Mouse (Mus musculus): ENCODE measurements at regions not wholly inside any gene's neighbourhood (a gene's known extent, or its start where the extent isn't known, plus 50 kb on each side); places are given as distances from the start of the nearest gene placed in this dataset.
"Not testable (repeated sequence)": the region's sequence is repeated elsewhere in the genome, so short reads cannot be mapped to it uniquely, and the experiment has no call there.

- Histone ChIP-seq H3K4me2 (replicated peaks; ENCODE audit: low read depth, low read length) (no peak overlapping the region), H3K4me1 (replicated peaks; ENCODE audit: control insufficient read depth, insufficient read depth, low read length) (no peaks in the 10 kb centered on the region), H3K27me3 (ENCODE audit: control insufficient read depth, insufficient read depth, low read length) (no peaks in the 10 kb centered on the region), H3K4me3 (ENCODE audit: low read depth, low read length) (no peak overlapping the region), H3K27ac (ENCODE audit: low read depth, low read length) (no peak overlapping the region), H3K9ac (ENCODE audit: low read depth, low read length) (no peak overlapping the region), H3K36me3 (ENCODE audit: control insufficient read depth, insufficient read depth, low read length) (no peaks in the 10 kb centered on the region), H3K9me3 (ENCODE audit: control insufficient read depth, low read length) (no peaks in the 10 kb centered on the region)
- 78% methylated on average over 4 of the region's 4 CpGs for WGBS
- DNase-seq (ENCODE audit: low spot score) (no peak), ATAC-seq (ENCODE audit: low FRiP score) (no peak)
Measured at GRCm38 (mm10) chr6:100406504-100406903, 119.2 kb upstream of the Rybp start.

- no peak for ATAC-seq (ENCODE audit: low FRiP score)
- no peak for DNase-seq (ENCODE audit: low spot score)
- Histone ChIP-seq H3K27ac (ENCODE audit: low read depth, low read length) (no peak overlapping the region), H3K9ac (ENCODE audit: low read depth, low read length) (no peak overlapping the region), H3K27me3 (ENCODE audit: control insufficient read depth, insufficient read depth, low read length) (no peaks in the 10 kb centered on the region), H3K4me1 (replicated peaks; ENCODE audit: control insufficient read depth, insufficient read depth, low read length) (no peaks in the 10 kb centered on the region), H3K36me3 (ENCODE audit: control insufficient read depth, insufficient read depth, low read length) (no peaks in the 10 kb centered on the region), H3K4me2 (replicated peaks; ENCODE audit: low read depth, low read length) (no peak overlapping the region), H3K9me3 (ENCODE audit: control insufficient read depth, low read length) (no peaks in the 10 kb centered on the region), H3K4me3 (ENCODE audit: low read depth, low read length) (no peak overlapping the region)
- WGBS = 84% methylated on average over 3 of the region's 3 CpGs
Measured at GRCm38 (mm10) chr6:100404161-100404560, 116.9 kb upstream of the Rybp start.

- Histone ChIP-seq H3K4me2 (replicated peaks; ENCODE audit: low read depth, low read length) (no peak overlapping the region), H3K27ac (ENCODE audit: low read depth, low read length) (no peak overlapping the region), H3K4me3 (ENCODE audit: low read depth, low read length) (no peak overlapping the region), H3K9me3 (ENCODE audit: control insufficient read depth, low read length) (no peaks in the 10 kb centered on the region), H3K36me3 (ENCODE audit: control insufficient read depth, insufficient read depth, low read length) (no peaks in the 10 kb centered on the region), H3K4me1 (replicated peaks; ENCODE audit: control insufficient read depth, insufficient read depth, low read length) (no peaks in the 10 kb centered on the region), H3K9ac (ENCODE audit: low read depth, low read length) (no peak overlapping the region), H3K27me3 (ENCODE audit: control insufficient read depth, insufficient read depth, low read length) (no peaks in the 10 kb centered on the region)
- 51% methylated on average over 4 of the region's 4 CpGs for WGBS
- no peak for DNase-seq (ENCODE audit: low spot score)
- no peak for ATAC-seq (ENCODE audit: low FRiP score)
Measured at GRCm38 (mm10) chr6:100402716-100403115, 115.4 kb upstream of the Rybp start.

- H3K27ac ChIP-seq (ENCODE audit: low read depth, low read length) = no peak overlapping the region
- H3K9ac ChIP-seq (ENCODE audit: low read depth, low read length) = no peak overlapping the region
- no peaks in the 10 kb centered on the region for H3K27me3 ChIP-seq (ENCODE audit: control insufficient read depth, insufficient read depth, low read length)
- H3K4me3 ChIP-seq (ENCODE audit: low read depth, low read length) = no peak overlapping the region
- no peaks in the 10 kb centered on the region for H3K36me3 ChIP-seq (ENCODE audit: control insufficient read depth, insufficient read depth, low read length)
- ATAC-seq (ENCODE audit: low FRiP score) (no peak), DNase-seq (ENCODE audit: low spot score) (no peak)
- 94% methylated on average over 2 of the region's 2 CpGs for WGBS
- H3K4me1 ChIP-seq (replicated peaks; ENCODE audit: control insufficient read depth, insufficient read depth, low read length) = no peaks in the 10 kb centered on the region
- H3K9me3 ChIP-seq (ENCODE audit: control insufficient read depth, low read length) = no peaks in the 10 kb centered on the region
- H3K4me2 ChIP-seq (replicated peaks; ENCODE audit: low read depth, low read length) = no peak overlapping the region
Measured at GRCm38 (mm10) chr6:100401728-100402127, 114.4 kb upstream of the Rybp start.

GRCm38 (mm10) chr6:100399387-100399786, 112.1 kb upstream of the Rybp start:
- H3K4me1 ChIP-seq (replicated peaks; ENCODE audit: control insufficient read depth, insufficient read depth, low read length); DNase-seq (ENCODE audit: low spot score); H3K27ac ChIP-seq (ENCODE audit: low read depth, low read length); H3K4me2 ChIP-seq (replicated peaks; ENCODE audit: low read depth, low read length); H3K27me3 ChIP-seq (ENCODE audit: control insufficient read depth, insufficient read depth, low read length); H3K9ac ChIP-seq (ENCODE audit: low read depth, low read length); H3K9me3 ChIP-seq (ENCODE audit: control insufficient read depth, low read length); H3K36me3 ChIP-seq (ENCODE audit: control insufficient read depth, insufficient read depth, low read length); ATAC-seq (ENCODE audit: low FRiP score); H3K4me3 ChIP-seq (ENCODE audit: low read depth, low read length): not testable (repeated sequence)
- WGBS = 74% methylated on average over 1 of the region's 1 CpGs

- H3K4me2 ChIP-seq (replicated peaks; ENCODE audit: low read depth, low read length) = no peak overlapping the region
Measured at GRCm38 (mm10) chr6:100396311-100397200, 109.3 kb upstream of the Rybp start.

GRCm38 (mm10) chr6:100390258-100390910, 103.1 kb upstream of the Rybp start:
- Histone ChIP-seq H3K9me3 (ENCODE audit: control insufficient read depth, low read length) (no peaks in the 10 kb centered on the region), H3K4me1 (replicated peaks; ENCODE audit: control insufficient read depth, insufficient read depth, low read length) (no peaks in the 10 kb centered on the region), H3K9ac (ENCODE audit: low read depth, low read length) (no peak overlapping the region), H3K36me3 (ENCODE audit: control insufficient read depth, insufficient read depth, low read length) (no peaks in the 10 kb centered on the region), H3K4me3 (ENCODE audit: low read depth, low read length) (no peak overlapping the region), H3K4me2 (replicated peaks; ENCODE audit: low read depth, low read length) (no peak overlapping the region), H3K27me3 (ENCODE audit: control insufficient read depth, insufficient read depth, low read length) (no peaks in the 10 kb centered on the region), H3K27ac (ENCODE audit: low read depth, low read length) (no peak overlapping the region)
- DNase-seq (ENCODE audit: low spot score) (no peak), ATAC-seq (ENCODE audit: low FRiP score) (no peak)
- 75% methylated on average over 7 of the region's 7 CpGs for WGBS

More at GRCm38 (mm10) chr6:100396311-100397200, 109.3 kb upstream of the Rybp start:
- no peak overlapping the region for H3K27ac ChIP-seq (ENCODE audit: low read depth, low read length)
- no peaks in the 10 kb centered on the region for H3K9me3 ChIP-seq (ENCODE audit: control insufficient read depth, low read length)
- no peaks in the 10 kb centered on the region for H3K36me3 ChIP-seq (ENCODE audit: control insufficient read depth, insufficient read depth, low read length)
- DNase-seq (ENCODE audit: low spot score) = no peak
- H3K9ac ChIP-seq (ENCODE audit: low read depth, low read length) = no peak overlapping the region
- 79% methylated on average over 14 of the region's 14 CpGs for WGBS
- H3K4me1 ChIP-seq (replicated peaks; ENCODE audit: control insufficient read depth, insufficient read depth, low read length) = no peaks in the 10 kb centered on the region
- no peak overlapping the region for H3K4me3 ChIP-seq (ENCODE audit: low read depth, low read length)
- H3K27me3 ChIP-seq (ENCODE audit: control insufficient read depth, insufficient read depth, low read length) = no peaks in the 10 kb centered on the region
- ATAC-seq (ENCODE audit: low FRiP score) = no peak

GRCm38 (mm10) chr6:100387042-100387441, 99.8 kb upstream of the Rybp start:
- no peaks in the 10 kb centered on the region for H3K4me1 ChIP-seq (replicated peaks; ENCODE audit: control insufficient read depth, insufficient read depth, low read length)
- H3K36me3 ChIP-seq (ENCODE audit: control insufficient read depth, insufficient read depth, low read length) = no peaks in the 10 kb centered on the region
- H3K27ac ChIP-seq (ENCODE audit: low read depth, low read length) = no peak overlapping the region
- 40% methylated on average over 5 of the region's 5 CpGs for WGBS
- ATAC-seq (ENCODE audit: low FRiP score) (no peak), DNase-seq (ENCODE audit: low spot score) (no peak)
- H3K4me2 ChIP-seq (replicated peaks; ENCODE audit: low read depth, low read length) = no peak overlapping the region
- H3K27me3 ChIP-seq (ENCODE audit: control insufficient read depth, insufficient read depth, low read length) = no peaks in the 10 kb centered on the region
- H3K4me3 ChIP-seq (ENCODE audit: low read depth, low read length) = no peak overlapping the region
- no peak overlapping the region for H3K9ac ChIP-seq (ENCODE audit: low read depth, low read length)
- no peaks in the 10 kb centered on the region for H3K9me3 ChIP-seq (ENCODE audit: control insufficient read depth, low read length)

- Histone ChIP-seq H3K9ac (ENCODE audit: low read depth, low read length) (no peak overlapping the region), H3K4me1 (replicated peaks; ENCODE audit: control insufficient read depth, insufficient read depth, low read length) (0 out of 2 replicates have a peak, but pooled peaks cover 2% of the 10 kb centered on the region), H3K27ac (ENCODE audit: low read depth, low read length) (no peak overlapping the region), H3K4me3 (ENCODE audit: low read depth, low read length) (no peak overlapping the region), H3K4me2 (replicated peaks; ENCODE audit: low read depth, low read length) (no peak overlapping the region), H3K27me3 (ENCODE audit: control insufficient read depth, insufficient read depth, low read length) (no peaks in the 10 kb centered on the region), H3K36me3 (ENCODE audit: control insufficient read depth, insufficient read depth, low read length) (no peaks in the 10 kb centered on the region), H3K9me3 (ENCODE audit: control insufficient read depth, low read length) (no peaks in the 10 kb centered on the region)
- no peak for DNase-seq (ENCODE audit: low spot score)
- no peak for ATAC-seq (ENCODE audit: low FRiP score)
- 63% methylated on average over 8 of the region's 8 CpGs for WGBS
Measured at GRCm38 (mm10) chr6:100385640-100386039, 98.4 kb upstream of the Rybp start.

All from hindbrain, embryonic 11.5 days (tissue).